Mouse (Mus musculus) left cerebral cortex, postnatal 14 days (tissue): ENCODE data around the gene Ncf4. TPM values are rescaled to one million over a fixed set of nuclear protein-coding genes. Genes with fewer than 3 reads are reported as not detected.

Experiments
- DNase-seq, 2 experiments: peaks; one replicate each; pipeline ENCODE4 v3.0.0; 2021 to 2022; ENCODE audit warnings: low spot score in 2 of 2, mixed read lengths in 1 of 2
- intact Hi-C: fragments of 180-260 bp; cut with DNase I; formaldehyde crosslinking; loops from one replicate; pipeline ENCODE4 v1.15.1; 2025
- microRNA-seq, 2 experiments: library from miRNA; unstranded; fragments of <30 nt; microRNA quantifications; one replicate each; pipeline ENCODE4 v1.2.0; 2022
- total RNA-seq, 2 experiments: library from RNA; stranded (reverse); gene quantifications; 2 replicates each; pipeline ENCODE4 v1.2.3; 2021

Ncf4 gene
- total RNA-seq, 2 experiments from 2014 or later: 1.2 to 1.3 TPM

DNA sequence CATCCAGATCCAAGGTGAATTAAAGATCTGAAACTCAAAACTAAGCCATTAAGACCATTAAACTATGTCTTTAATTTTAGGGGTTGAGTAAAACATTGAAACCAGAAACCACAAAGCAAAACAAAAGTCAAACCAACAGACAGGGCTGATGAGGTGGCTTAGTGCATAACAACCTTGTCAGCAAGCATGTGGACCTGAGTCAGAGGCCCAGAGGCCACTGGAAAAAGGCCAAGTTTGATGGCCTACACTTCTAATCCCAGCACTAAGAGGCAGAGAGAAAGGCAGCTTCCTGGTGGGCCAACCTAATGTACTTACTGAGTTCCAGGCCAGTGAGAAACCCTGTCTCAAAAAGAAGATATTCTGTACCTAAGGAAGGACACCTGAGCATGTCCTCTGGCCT lies 56.2 kb downstream of the Ncf4 start:
- no peak for DNase-seq
- intact Hi-C loops: no loop called here

DNA sequence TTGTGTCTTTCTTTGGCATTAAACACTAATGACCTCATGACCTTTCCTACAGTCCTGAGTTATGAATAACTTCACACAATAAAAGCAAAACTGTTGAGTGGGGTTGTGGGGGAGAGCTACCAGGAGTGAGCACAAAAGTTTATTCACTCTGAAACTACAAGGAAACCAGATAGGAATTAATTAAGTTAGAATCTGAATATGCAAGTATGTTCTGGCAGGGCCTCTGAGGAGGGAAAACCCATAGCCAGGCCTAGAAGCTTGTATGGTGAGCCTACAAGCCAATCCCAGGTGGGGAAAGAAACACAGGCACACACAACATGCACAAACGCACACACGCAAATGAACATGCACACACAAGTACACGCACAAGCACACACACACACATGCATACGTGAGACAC lies 58.1 kb downstream of the Ncf4 start:
- no peak for DNase-seq
- intact Hi-C loops: no loop called here

DNA sequence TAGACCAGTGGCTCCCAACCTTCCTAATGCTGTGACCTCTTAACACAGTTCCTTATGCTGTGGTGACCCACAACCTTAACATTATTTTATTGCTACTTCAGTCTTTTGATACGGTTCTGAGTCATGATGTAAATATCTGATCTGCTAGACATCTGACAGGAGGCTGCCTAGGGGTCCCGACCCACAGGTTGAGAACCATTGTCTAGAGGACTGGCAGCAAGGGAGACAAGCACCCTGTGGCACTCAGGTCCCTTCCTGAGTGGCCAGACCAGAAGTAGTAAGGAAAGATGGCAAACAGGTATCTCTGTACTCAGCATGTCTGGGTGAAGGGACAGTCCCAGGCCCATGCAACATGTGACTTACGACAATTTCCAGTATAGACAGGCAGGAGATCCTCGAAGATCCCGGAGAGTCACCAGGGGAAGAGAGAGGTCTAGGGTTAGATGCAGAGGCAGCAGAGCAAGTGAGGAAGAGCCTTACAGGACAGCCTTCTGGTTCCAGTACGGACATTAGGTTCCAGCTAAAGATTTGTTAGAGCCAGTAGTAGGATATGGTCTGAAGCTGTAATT lies 59.1 kb downstream of the Ncf4 start:
- no peak for DNase-seq
- intact Hi-C loops: no loop called here

DNA sequence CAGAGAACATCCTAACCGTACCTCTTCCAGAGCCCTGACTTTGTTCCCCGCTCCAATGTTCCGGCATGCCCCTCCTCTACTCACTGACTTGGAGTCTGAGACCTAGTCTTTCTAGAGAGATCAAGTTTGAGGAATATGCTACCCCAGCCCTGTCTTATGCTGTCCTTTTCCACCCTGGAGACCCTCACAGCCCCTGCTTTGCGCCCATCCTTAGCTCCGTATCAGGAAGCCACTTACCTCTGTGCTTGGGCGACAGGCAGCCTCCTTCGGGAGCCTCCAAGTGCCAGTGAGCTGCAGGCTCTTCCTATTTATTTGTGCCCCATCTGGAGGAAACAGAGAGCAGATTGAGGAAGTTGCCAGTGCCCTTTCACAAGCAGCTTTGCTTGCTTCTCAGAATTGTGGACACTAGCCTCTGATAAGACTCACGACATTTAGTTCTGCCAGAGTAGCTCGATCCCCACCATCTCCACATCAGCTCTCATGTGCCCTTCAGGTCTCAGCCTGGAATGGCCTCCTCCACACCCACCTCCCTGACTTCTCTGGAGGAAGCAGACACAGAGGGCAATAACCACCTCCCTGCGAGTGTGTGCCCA lies 60.8 kb downstream of the Ncf4 start, which contains the start of gene Csf2rb2:
Gene Csf2rb2, minus strand, starts transcription at position 381 of the 593 bp plus-strand sequence.
- intact Hi-C loops: no loop called here
- peak in 1 of 2 experiments; percentile 4 for DNase-seq

DNA sequence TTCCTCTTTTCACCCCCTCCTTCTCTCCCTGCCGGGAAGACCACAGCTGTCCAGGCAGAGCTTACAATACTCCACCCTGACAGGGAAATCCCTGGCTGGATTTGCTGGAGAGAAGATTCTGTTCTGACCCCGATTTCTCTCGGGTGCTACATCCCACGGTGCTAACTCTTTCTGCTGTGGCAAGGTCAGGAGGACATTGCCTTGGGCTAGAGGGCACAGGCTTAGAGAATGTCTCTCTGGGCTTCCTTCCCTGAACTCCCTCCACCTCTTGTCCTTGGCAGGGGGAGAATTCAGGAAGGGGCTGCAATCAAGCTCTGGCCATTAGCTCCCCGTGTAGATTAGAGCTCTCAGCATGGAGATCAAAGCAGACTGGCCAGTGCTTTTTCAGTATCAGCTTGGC lies 65.3 kb downstream of the Ncf4 start:
- intact Hi-C loops: no loop called here
- DNase-seq: no peak

DNA sequence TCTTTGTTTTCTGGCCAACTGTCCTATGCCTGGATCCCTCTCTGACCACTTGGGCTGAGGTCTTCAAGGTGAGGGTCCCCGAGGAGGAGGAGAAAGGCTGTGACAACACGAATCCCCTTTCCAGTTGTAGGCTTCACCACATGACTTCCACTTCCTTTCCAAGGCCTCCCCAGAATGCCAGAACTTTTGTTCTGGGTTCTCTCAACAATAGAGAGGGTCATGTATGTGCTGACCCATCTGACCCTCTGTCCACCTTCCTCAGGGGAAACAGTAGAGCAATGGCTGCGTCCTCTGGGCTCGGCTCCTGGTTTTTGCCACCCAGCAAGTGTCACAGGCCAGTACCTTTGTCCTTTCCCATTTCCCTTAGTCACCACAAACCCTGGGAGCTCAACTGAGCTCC lies 66.4 kb downstream of the Ncf4 start:
- intact Hi-C loops: no loop called here
- no peak for DNase-seq

Small RNAs within 50 kb of the gene (microRNA-seq; reads per million reads assigned to microRNA genes)
- 0 reads per million in 2 experiments for gene Mir7676-1

Other genes with a start within 250 kb of the Ncf4 start
- gene Cacng2, start 124.8 kb upstream of the Ncf4 start, total RNA-seq: 10 to 100 TPM; 60.5 to 68.7 TPM
- 10 to 100 TPM; 35.4 to 42.3 TPM for gene Ift27, start 70.7 kb upstream of the Ncf4 start, total RNA-seq
- gene Pvalb, start 38.4 kb upstream of the Ncf4 start, total RNA-seq: 10 to 100 TPM; 39.1 to 46.5 TPM
- under 1 TPM; 0.64 to 0.72 TPM for gene Csf2rb2, start 60.9 kb downstream of the Ncf4 start, total RNA-seq
- 1 to 10 TPM; 1.5 to 1.7 TPM for gene Csf2rb, start 81.0 kb downstream of the Ncf4 start, total RNA-seq
- not detected for gene Tex33, start 151.1 kb downstream of the Ncf4 start, total RNA-seq
- gene Tst, start 161.1 kb downstream of the Ncf4 start, total RNA-seq: 10 to 100 TPM; 30.8 to 39.2 TPM
- gene Mpst, start 161.6 kb downstream of the Ncf4 start, total RNA-seq: 10 to 100 TPM; 39.0 to 47.2 TPM
- gene Kctd17, start 183.8 kb downstream of the Ncf4 start, total RNA-seq: 100 to 1,000 TPM; 288 to 291 TPM
- not detected for gene Tmprss6, start 223.8 kb downstream of the Ncf4 start, total RNA-seq